Mouse (Mus musculus) ovary, postnatal 14 days (tissue): ENCODE measurements around the gene Ikzf1.

Experiments used
- DNase-seq: peaks from one replicate; pipeline ENCODE4 v3.0.0; 2022; ENCODE audit warnings: low spot score

Ikzf1 gene

DNA sequence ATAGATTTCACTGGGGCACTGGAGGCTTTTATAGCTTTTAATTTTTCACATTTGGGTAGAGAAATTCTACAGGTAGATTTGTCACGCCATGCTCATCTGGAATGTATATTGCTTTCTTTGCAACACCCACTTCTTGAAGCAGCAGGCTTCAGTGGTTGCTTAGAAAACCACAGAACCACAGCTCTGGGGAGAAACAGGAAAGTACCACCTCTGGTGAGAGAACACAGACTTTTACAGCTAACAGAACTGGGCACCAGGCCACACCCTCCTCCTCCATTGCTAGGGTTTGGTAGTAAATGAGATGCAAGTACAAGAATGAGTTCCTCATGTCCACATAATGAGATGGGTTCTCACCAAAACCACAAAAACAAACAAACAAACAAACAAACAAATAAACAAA is 81.3 kb downstream of the Ikzf1 start:
- no peak for DNase-seq

DNA sequence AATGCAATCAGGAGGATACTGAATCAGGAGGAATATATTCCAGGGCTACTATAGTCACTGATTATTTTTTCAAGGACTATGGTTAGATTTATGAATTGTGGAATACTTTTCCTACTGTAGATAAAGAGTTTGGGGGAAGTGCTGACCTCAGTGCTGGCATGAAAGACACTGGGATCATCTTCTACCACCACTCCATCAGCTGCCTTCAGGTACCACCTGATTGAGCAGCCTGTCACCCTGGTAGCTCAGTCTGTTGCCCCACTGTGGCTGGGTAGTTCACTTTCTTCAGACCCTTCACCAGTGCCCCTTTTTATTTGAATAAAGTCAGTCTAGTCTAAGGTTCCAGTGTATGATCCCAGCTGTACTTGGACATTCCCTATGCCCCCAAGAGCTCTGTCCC is 81.9 kb downstream of the Ikzf1 start:
- no peak for DNase-seq

DNA sequence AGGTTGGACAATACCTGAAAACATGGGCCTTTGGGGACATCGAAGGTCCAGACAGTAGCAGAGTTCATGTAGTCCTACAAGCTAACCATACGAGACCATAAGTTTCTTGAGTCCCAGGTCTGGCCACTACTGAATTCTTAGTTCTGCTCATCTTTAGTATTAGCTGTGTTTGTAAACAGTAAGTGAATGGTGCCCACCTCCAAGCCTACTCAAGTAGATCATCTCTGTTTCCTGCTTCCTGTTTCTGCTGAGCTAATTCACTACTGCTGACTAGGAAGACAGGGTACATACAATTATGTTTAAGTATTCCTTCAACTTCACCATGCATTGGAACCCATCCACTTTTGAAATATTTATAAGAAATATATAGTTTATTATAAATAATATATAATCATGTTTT is 83.3 kb downstream of the Ikzf1 start:
- DNase-seq, result no peak

GRCm38 (mm10) chr11:11769281-11769680 is 84.5 kb downstream of the Ikzf1 start:
- no peak for DNase-seq

- no peak for DNase-seq
These were observed 85.9 kb downstream of the Ikzf1 start for GRCm38 (mm10) chr11:11770691-11771090.

DNA sequence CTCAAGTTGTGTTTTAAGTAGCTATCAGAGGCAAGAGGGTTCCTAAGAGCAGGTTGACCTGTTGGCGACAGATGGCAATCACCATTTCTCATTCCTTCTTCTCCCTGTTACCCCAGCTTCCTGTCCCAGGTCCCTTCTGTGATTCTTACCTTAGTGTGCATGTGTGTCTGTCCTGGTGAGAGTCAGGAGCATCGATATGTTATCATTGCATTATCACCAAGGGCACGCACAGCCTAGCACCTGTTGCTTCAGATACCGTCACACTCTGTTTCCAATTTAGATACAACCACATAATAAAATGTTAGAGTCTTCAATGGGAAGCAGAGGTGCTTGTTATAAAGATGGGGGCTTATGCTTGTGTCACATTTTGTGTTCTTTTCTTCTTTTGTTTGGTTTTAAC is 87.4 kb downstream of the Ikzf1 start:
- no peak for DNase-seq

GRCm38 (mm10) chr11:11774384-11774783 is 89.6 kb downstream of the Ikzf1 start:
- no peak for DNase-seq

DNA sequence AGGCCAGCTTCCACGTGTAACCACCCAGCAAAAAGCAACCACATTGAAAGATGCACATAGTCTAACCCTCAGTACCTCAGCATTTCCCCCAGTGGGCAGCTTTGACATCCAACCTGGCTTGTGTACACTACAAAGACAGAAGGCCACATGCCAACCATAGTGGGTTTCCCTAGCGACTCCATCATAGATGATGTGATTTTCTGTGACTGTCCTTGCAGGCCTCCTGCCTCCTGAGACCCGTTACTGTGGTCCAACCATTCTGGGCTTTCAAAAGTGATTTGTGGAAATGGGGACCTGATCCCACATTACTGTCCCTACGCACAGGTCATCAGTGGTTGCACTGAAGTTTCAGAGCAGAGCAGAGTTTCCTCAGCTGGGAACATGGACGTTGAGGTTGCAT is 90.1 kb downstream of the Ikzf1 start:
- DNase-seq, result no peak

- DNase-seq, result no peak
These were observed 91.4 kb downstream of the Ikzf1 start for GRCm38 (mm10) chr11:11776071-11776821.

GRCm38 (mm10) chr11:11776822-11777174 is 92.0 kb downstream of the Ikzf1 start:
- DNase-seq, result no peak

DNA sequence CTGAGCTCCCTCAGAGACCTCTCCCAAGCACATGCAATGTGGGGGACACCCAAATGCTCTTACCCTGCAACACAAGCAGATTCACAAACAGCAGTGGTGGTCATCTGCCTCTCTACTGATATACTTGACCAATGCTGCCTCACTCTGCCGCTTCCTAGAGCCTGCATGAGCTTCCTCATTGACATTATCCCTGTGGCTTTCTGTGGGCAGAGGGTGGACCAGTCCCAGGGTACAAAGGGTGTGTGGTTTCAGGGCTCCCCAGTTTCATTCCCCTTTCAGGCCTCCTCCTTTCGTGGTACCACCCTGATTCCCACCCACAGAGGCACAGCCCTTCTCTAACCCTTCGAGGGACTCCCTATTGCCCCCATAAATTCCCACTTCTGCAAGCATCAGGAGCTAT is 92.4 kb downstream of the Ikzf1 start:
- DNase-seq, result no peak

GRCm38 (mm10) chr11:11777796-11778195 is 93.0 kb downstream of the Ikzf1 start:
- DNase-seq, result no peak

DNA sequence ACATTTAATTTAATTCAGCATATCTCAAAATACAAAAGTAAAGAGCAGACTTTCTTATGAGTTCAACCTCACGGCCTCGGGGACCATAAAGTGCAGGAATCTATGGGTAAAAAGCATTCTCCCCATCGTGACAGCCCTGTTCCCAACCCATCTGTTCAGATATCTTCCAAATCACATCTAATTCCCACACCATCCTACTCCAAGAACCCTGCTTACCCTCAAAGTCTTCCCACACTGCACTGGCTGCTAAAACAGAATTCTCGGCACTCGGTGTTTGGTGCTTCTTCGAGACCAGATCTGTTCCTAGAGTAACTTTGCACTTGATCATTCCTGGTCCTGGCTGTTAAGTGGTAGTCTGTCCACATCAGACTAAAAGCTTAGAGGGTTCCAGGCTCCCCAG is 93.5 kb downstream of the Ikzf1 start:
- DNase-seq, result no peak

DNA sequence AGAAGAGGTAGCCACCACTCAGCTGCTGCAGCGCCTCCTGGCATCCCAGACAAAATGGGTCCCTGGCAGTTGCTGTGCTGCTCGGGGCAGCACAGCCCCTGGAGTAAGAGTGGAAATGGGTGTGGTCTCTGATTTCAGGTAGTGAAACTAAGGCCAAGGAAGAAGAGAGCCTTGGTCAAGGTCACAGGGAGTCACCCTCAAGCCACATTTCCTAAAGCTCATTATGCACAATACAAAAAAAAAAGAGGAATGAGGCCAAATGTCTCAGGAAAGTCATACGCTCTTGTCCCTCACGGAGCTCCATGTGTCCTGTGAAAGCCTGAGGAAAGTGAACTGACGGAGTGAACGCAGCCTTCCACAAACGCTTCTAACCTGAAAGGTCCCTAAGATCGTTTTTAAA is 96.9 kb downstream of the Ikzf1 start:
- DNase-seq, result no peak

DNA sequence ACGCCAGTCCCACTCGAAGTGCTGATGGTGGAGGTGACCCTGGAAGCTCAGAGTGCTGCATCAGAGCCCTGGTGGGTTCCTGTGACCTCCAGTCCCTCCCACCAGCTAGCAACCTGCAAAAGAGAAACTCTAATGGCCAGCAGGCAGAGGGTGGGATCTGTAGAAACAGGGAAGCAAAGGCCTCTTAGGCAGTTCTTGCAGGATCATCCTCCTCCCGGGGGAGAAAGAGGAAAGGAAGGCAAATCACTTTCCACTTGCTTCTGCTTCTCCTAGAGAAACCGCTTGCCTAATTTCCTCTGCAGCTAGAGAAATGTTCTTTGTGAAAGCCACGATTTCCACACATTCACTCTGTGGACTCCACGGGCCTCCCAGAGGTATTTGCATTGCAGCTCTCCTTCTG is 100.7 kb downstream of the Ikzf1 start:
- DNase-seq, result no peak

GRCm38 (mm10) chr11:11788521-11788974 is 103.7 kb downstream of the Ikzf1 start:
- peak; percentile 75 for DNase-seq

- no peak for DNase-seq
These were observed 109.8 kb downstream of the Ikzf1 start for GRCm38 (mm10) chr11:11794626-11795025.

DNA sequence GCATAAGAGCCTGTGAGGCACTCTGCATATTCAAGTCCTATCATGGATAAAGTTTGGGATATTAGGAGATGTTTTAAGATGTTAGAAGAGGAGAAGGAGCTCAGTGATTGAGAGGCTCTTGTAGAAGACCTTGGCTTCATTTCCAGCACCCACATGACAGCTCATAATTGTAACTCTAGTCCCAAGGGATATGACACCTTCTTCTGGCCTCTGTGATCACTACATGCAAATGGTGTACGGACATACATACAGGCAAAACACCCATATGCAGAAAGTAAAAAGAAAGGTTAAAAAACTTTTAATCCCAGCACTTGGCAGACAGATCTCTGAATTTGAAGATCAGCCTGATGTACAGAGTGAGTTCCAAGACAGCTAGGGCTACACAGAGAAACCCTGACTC is 113.9 kb downstream of the Ikzf1 start:
- no peak for DNase-seq

DNA sequence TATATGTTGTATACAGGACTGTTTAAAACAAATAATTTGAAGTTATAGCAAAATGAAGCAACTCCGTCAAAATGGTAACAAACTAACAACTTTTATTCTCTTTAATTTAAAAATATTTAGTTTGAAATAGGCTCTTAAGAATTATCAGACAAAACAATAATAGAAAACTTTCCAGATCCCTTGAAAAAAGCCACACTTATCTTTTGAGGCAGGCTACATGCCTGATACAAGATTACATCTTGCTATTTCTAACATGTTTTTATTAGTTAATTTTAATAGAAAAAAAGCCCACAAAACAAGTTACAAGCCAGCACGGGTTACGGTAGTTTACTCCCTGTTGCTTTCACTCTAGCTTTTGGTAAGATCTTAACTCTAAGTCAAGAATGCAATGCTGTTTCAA is 115.5 kb downstream of the Ikzf1 start:
- no peak for DNase-seq

DNA sequence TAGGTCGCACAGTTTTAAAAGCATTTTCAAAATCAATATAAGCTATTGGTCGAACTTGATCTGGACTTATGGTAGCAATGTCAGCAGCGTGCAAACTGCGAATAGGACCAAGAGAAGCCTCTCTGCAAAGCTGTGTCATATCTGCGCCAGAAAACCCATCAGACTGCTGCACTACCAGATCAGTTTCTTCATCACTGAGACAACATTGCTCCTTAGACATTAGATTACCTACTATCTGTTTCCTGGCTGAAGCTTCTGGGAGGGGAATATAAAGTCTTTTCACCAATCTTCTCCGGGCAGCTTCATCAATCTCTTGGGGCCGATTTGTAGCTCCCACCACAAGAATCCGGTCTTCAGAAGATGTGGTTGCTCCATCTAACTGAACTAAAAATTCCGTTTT is 116.3 kb downstream of the Ikzf1 start:
- DNase-seq, result no peak

GRCm38 (mm10) chr11:11804421-11804820 is 119.6 kb downstream of the Ikzf1 start:
- DNase-seq, result no peak

DNA sequence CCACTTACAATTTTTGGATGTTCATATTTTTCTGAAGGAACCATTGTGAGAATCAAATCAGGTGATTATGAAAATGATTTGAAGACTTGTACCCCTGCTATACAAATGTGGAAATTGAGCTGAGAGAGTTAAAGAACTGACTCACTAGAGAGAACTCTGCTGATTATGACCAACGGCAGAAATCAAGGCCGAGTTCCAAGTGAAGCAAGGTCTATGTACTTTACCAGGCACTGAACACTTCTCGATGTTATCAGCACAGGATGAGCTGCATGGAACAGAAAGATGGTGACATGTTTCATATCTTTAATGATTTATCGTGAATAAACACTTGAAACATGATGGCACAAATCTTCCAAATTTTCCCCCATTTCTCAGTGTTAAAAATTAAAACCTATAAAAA is 121.1 kb downstream of the Ikzf1 start:
- no peak for DNase-seq

GRCm38 (mm10) chr11:11808035-11808819 is 123.4 kb downstream of the Ikzf1 start:
- no peak for DNase-seq
